Mouse (Mus musculus) NIH3T3 (cell line): Measurements from ENCODE around the gene Itpk1.

Source experiments
- DNase-seq: peaks from one replicate; pipeline ENCODE4 v3.0.0-alpha.2; 2012; ENCODE audit warnings: low read depth

Itpk1 gene

GRCm38 (mm10) chr12:102625118-102625517 lies 79.6 kb downstream of the Itpk1 start:
- no peak for DNase-seq

- DNase-seq: no peak
Observed at GRCm38 (mm10) chr12:102623827-102624226, 80.9 kb downstream of the Itpk1 start.

- no peak for DNase-seq
Observed at GRCm38 (mm10) chr12:102622302-102622842, 82.4 kb downstream of the Itpk1 start.

- no peak for DNase-seq
Observed at GRCm38 (mm10) chr12:102621811-102622210, 82.9 kb downstream of the Itpk1 start.

- no peak for DNase-seq
Observed at GRCm38 (mm10) chr12:102621205-102621604, 83.5 kb downstream of the Itpk1 start.

- DNase-seq: no peak
Observed at GRCm38 (mm10) chr12:102619908-102620307, 84.8 kb downstream of the Itpk1 start.

GRCm38 (mm10) chr12:102618085-102618484 lies 86.6 kb downstream of the Itpk1 start:
- no peak for DNase-seq

- no peak for DNase-seq
Observed at GRCm38 (mm10) chr12:102616843-102617519, 87.7 kb downstream of the Itpk1 start.

- DNase-seq: no peak
Observed at GRCm38 (mm10) chr12:102616201-102616600, 88.5 kb downstream of the Itpk1 start.

- DNase-seq: no peak
Observed at GRCm38 (mm10) chr12:102613411-102613810, 91.3 kb downstream of the Itpk1 start.

GRCm38 (mm10) chr12:102612431-102612830 lies 92.3 kb downstream of the Itpk1 start:
- no peak for DNase-seq

GRCm38 (mm10) chr12:102610927-102611326 lies 93.8 kb downstream of the Itpk1 start:
- no peak for DNase-seq

GRCm38 (mm10) chr12:102607808-102608517 lies 96.8 kb downstream of the Itpk1 start:
- DNase-seq: no peak

GRCm38 (mm10) chr12:102607066-102607465 lies 97.7 kb downstream of the Itpk1 start:
- DNase-seq: no peak

- no peak for DNase-seq
Observed at GRCm38 (mm10) chr12:102605607-102606006, 99.1 kb downstream of the Itpk1 start.

GRCm38 (mm10) chr12:102602255-102603041 lies 102.3 kb downstream of the Itpk1 start:
- no peak for DNase-seq

GRCm38 (mm10) chr12:102601847-102602246 lies 102.9 kb downstream of the Itpk1 start:
- no peak for DNase-seq

GRCm38 (mm10) chr12:102600345-102600744 lies 104.4 kb downstream of the Itpk1 start:
- DNase-seq: no peak

- no peak for DNase-seq
Observed at GRCm38 (mm10) chr12:102599801-102600200, 104.9 kb downstream of the Itpk1 start.

GRCm38 (mm10) chr12:102598535-102598934 lies 106.2 kb downstream of the Itpk1 start:
- DNase-seq: no peak

GRCm38 (mm10) chr12:102597466-102597865 lies 107.3 kb downstream of the Itpk1 start:
- no peak for DNase-seq

- no peak for DNase-seq
Observed at GRCm38 (mm10) chr12:102596410-102596809, 108.3 kb downstream of the Itpk1 start.

GRCm38 (mm10) chr12:102594627-102595026 lies 110.1 kb downstream of the Itpk1 start:
- no peak for DNase-seq
